Mouse (Mus musculus): Measurements from ENCODE around the gene Smco3.
A peak's percentile ranks its signal among the peaks of the same experiment; 100 is the strongest.
"Not testable (repeated sequence)": the region's sequence is repeated elsewhere in the genome, so short reads cannot be mapped to it uniquely, and the experiment has no call there.

The Smco3 gene

DNA sequence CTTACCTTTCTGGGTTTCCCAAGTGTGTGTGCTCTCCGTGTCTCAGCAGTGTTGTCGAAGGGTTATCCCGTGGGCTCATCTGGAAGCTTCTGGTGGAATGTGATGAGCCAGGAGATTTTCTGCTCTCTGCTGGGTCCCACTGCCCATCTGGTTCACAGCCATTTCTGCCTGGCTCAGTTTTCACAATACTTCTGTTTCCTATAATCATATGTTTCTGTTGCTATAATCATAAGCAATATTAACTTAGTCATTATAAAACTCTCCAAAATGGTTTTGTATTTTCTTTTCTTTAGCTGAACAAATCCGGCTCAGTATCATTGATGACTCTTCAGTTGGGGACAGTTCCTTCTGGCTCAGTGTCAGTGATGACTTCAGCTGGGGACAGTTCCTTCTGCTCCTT, at the start of gene Smco3:
Smco3 (minus strand) TSS at position 101 of the 400 bp plus-strand sequence.
- no peak for DNase-seq

DNA sequence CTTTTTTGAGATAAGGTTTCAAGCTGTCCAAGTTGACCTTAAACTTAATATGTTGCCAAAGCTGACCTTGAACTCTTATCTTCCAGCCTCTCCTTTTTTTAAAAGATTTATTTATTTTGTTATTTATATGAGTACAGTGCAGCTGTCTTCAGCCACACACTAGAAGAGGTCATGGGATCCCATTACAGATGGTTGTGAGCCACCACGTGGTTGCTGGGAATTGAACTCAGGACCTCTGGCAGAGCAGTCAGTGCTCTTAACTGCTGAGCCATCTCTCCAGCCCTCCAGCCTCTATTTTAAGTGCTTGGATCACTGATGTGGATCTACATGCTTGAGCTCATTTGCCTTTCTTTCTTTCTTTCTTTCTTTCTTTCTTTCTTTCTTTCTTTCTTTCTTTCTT, 49.5 kb upstream of the Smco3 start:
- DNase-seq = not testable (repeated sequence)

DNA sequence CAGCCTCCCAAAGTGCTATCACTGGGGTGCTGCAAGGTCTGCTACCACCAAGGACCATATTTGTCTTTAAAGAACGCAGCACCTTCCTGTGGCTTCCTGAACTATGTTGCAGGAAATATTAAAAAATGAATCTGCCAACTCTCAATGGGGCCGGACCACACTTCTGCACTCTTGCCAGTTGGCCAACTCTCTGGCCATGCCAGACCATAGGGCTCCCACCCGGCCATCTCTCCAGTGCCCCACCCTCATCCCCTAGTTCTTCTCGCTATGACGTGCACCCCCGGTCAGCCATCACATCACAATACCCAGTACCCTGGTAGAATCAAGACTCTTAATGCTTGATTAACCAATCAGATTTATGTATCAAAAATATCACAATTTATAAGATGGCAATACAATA, 48.7 kb upstream of the Smco3 start:
- DNase-seq = no peak

DNA sequence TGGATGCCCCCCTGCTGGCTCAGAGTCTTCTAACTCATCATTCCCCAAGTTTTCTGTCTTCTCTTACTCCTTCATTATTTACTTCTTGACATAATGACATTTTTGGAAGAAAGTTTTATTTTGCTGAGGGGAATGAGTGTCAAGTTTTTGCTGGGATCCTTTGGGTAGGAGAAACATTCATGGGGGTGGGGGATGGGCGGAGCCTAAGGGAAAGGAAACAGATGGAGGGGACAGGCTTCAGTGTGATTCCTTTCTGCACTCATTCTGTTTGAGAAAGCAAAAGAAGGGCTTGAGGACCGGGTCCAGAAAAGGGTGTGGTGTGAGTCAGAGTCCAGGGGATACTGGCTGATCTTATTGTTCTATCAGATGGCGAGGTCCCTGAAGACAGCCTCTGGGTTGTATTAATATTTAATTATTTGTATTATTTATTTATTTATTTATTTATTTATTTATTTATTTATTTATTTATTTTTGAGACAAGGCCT, 48.2 kb upstream of the Smco3 start:
- DNase-seq = no peak

DNA sequence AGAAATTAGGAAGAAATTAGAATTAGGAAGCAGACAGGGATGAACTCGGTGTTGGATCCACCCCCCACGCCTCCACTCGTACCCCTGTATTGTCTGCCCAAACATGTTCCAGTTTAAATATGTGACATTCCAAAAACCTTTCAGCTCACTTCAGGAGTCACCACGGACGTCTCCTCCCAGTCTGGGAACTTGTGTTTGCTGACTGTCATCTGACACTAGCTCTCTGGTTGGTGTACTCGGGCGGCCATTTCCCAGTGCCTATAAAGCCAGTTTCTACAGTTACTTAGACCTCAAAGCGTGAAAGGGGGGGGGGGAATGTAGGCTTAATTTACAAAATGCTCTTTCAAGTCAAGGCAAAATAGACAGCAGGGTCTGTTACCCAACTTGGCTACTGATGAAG, 46.4 kb upstream of the Smco3 start:
- DNase-seq = no peak

DNA sequence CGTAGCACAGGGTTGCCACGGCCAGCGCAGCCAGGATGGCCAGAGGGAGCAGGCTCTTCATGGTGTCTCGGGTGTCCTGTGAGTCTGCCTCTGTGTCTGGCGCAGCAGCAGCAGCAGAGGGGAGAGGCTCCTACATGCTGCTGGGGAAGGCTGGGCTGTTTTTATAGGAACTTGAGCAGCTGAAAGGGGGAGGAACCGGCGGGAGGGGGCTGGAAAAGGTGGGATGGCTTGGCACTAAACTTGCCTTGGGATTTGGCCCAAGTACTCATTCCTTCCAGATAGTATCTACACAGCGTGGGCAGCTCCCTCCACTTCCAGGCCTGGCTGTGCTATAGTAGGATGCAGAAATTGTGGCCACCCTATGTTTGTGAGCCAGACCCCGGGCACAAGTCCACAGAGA, 40.4 kb upstream of the Smco3 start, which contains the start of gene Mgp:
Mgp (minus strand) TSS at position 154 of the 400 bp plus-strand sequence.
- no peak for DNase-seq

DNA sequence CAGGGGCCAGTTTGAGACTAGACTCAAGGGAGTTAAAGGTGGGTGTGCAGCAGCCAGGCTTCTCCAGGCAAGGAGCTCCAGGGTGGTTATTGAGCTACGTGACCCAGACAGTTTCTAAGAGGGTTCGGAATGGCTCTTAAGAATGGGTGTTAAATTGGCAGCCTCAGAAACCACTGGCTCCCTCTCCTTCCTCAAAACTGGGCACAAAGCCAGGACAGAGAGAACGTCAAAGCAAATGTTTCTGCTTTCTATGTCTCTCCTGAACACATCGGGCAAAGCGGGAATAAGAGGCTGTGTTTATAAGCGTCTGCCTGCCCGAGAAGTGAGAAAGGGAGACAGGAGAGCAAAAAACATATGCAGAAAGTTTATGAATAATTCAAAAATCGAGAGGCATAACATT, 39.3 kb upstream of the Smco3 start:
- no peak for DNase-seq

DNA sequence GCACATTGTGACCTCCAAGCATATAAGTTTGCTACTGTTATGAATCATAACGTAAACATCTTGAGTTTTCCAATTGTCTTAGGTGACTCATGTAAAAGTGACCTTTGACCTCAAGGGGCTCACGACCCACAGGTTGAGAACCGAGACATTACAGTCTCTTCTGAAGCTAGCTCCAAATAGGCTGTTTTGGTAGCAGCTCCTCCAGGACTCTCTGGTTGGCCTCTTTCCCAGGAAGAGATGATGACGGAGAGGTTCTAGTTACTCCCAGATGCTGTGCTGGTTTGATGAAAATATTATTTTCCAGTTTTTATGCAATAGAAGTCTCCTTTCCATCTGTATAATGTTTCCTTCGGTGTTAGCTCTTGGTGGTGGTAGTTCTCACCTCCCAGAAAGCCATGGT, 33.7 kb upstream of the Smco3 start:
- no peak for DNase-seq

DNA sequence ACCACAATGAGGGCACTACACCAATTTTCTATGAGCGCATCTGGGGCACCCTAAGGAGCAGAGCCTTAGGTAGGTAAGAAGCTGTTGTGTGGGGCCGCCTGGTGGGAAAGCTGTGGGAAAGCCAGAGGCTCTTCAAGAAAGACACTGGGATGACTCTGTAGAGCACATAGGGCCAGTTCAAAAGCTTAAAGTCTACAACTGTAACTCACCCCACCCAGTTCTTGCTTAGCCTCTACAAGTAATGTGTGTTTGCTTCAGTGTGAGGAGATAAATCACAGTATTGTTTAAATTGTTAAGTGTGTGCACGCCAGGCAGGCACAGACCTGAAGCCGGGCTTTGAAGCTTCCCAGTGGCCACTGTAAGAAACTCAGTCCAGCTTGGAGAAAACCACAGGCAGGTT, 30.9 kb upstream of the Smco3 start:
- no peak for DNase-seq

DNA sequence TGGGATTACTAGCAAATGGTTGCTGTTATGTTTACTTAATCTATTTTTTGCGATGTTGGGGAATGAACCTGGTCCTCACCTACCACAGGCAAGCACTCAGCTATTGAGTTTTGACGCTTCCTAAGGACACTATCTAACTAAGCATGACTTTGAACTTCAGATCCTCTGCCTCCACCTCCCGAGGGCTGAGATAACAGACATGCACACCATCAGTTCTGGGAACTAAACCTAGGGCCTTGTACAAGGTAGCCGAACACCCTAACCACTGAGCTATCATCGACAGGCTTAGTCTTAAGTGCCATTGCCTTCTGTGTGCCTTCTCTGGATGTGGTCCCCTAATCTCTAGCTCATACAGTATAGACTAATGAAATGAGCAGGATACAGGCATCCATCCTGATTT, 30.1 kb upstream of the Smco3 start:
- DNase-seq = no peak

DNA sequence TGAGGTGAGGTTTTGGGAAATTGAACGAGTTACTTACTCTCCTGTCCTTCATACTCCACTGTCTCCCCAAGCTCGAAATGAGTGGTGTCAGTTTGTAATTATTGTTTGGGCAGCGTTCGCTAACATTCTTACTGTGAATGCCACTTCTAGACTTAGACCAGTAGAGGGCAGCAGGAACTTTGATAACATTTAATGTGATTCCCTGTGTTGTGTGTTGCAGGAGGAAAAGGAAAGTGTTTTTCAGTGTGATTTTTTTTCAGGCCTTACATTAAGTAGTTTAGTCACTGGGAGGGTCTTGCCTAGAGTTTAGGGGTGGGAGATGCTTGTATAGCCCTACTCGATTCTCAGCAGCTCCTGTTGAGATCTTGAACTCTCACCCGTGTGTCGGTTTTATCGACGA, 25.8 kb upstream of the Smco3 start:
- no peak for DNase-seq

DNA sequence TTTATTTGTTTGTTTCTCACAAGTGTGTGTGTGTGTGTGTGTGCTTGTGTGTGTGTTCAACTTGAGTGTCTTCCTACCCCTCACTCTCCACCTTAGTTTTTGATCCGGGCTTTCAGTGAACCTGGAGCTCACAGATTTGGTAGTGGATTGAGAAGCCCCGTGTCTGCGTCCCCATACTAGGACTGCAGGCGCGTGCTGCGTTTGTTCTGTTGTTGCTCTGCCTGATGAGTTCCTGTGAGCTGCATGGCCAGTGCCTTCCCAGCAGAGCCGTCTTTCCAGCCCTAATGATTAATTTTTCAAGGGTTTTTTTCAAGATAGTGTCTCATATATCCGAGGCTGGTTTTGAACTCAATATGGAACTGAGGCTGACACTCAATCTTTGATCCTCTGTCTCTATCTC, 23.2 kb upstream of the Smco3 start:
- DNase-seq = no peak

DNA sequence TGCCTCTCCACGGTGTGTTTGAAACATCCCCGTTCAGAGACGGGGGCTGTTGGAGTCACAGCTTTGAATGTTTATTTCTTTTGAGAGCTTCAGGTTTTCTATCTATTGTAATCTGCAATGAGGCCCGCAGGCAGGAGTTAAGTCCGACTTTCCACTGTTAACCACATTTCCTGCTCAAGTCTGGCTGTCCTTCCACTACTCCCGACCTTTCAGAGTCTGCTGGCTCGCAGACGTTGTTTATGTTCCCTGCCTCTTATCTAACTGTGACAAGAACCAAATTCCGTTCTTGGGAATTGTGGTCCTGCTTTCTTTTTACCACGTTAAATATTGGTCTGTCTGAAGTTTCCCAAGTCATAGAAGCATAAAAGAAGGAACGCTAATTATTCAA, 22.6 kb upstream of the Smco3 start:
- DNase-seq = peak in 1 of 2 experiments; percentile 36

DNA sequence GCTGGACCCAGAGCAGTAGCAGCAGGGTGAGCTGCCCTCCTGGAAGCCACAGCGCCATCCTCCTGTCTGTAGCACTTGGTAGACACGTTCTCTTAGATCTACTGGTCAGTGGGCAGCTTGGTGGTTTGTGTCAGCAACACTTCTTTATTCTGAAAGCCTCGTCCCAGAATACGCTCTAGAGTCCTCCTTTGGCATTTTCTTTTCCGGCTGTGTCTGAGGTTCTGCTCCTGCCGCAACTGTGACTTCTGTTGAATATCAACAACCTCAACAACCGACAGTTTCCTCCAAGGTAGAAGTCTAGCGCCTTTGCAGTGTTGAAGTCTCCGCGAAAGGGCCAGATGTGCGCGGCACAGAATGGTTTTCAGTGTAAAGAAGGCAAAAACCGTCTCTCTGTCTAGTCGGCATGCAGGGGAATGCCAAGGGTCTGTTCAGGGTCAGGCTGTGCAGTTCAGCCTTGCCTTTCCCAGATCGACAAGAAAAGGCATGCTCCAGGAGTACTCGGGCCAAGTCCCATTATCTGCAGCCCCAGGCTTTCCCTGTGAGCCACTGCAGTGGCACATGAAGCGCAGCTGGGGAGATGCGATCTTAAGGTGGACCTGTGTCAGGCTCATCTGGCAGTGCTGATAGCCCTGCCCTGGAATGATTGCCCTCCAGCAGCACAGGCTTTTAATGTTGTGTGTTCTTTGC, 22.1 kb upstream of the Smco3 start, which contains the start of gene Art4:
Art4 (minus strand) TSS at position 548 of the 687 bp plus-strand sequence.
- DNase-seq = no peak

DNA sequence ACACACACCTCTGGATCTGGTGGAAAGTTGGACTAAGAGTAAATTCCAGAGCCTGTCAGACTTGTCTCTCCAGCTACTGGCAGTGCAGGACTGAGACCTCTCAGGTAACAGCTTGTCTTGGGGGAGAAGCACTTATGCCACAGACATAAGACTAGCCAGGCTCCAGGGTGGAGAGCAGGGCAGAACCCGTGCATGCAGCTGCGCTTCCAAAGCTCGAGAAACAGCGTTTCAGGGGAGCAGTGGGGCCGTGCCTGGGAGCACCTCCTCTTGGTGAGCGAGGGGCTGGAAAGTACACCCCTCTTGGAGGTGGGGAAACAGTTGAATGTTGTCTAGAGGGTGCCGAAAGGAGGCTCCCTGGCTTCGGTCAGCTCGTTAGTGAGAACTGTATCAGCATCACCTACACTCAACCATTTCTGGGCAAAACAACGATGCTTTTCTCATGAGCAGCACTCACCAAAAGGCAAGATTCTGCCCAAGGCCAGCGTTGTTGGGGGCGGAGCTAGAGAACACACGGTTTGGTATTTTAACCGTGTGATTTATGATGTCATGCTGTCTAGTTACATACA, 20.9 kb upstream of the Smco3 start:
- peak in 1 of 2 experiments; percentile 12 for DNase-seq

DNA sequence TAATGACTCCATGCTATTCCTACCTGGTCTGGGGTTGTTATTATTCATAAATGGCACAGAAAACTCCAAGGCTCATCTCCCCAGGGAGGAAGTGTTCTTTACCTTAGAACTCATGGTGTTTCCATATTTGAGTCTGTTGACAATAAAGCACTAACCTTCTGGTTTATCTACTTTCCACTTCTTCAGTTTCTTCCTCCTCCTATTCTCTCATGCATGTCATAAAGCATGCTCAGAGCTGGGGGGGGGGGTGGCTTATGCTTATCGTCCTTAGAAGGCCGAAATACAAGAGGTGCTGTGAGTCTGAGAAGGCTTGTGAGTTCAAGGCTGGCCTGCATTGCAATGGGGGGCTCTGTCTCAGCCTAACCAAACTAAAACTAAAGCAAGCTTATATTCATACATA, 19.9 kb upstream of the Smco3 start:
- no peak for DNase-seq

DNA sequence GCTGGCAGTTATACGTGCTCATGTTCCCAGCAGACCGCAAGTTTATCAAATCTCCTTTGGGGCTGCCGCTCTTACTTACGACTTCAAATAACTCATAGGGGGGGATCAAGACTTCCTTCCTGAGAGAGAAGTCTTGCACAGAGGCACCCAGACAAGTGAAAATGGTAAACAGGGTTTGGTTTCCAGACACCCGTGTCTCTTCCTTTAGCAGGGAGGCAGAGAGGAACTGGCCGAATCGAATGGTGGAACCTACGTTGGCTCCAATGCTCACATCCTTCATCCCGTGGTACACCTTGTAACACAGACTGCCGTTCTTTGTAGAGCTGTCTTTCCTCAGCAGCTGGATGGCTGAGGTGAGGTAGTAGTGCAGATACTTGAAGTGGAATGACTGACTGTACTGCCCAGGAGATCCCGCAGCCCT, 19.1 kb upstream of the Smco3 start:
- no peak for DNase-seq

DNA sequence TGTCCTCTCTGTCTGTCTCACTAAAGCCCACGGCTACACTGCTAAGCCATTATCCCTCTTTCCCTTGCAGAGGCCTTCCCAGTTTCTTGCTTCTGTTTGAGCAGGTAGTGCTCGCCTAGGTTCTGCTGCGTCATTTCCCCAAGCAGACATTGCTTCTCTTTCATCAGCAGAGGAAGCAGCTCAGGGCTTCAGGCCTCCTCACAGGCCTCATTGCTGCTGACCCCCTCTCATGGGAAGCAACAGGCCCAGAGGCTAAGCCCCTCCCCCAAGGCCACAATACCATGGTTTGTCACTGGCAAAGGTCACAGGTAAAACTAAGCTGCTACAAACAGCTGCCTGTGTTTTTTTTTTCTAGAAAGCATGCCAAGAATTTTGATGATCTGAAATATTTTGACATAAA, 17.5 kb upstream of the Smco3 start:
- DNase-seq = peak in 1 of 2 experiments; percentile 14

DNA sequence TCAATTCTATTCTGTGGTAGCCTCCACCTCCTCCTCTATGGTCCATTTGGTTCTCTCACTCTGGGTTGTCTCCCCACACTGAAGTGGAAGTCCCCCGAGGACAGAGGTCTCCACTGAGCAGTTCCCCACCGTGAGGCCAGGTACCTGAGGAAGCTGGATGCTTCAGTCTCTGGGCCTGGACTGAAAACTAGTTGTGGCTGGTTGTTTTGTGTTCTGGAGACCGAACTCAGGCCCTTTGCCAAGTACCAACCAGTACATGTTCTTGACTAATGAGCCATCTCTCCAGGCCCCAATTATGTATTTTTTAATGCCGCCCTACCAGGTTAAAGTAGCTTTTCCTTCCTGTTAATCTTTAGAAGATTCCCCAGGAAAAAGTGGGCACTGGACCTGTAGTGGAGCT, 17.1 kb upstream of the Smco3 start:
- peak; percentile 31 to 43 for DNase-seq

DNA sequence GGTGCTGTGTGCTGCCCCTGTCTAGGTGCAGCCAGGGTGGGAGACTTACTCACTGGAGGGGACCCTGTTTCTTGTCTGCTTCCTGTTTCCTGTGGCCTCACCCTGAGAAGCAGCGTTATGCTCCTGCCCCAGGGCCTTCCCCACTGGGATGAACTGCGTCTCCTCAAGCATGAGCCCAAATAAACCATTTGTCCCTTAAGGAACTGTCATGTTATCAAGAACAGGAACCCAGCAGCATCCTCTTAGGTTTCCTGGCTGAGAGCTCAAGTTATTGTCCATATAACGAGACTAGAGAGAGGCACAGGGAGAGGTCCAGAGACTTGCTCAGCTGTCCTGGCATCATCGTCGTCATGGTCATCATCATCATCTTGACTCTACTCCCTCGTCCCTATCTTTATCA, 15.0 kb upstream of the Smco3 start:
- no peak for DNase-seq

DNA sequence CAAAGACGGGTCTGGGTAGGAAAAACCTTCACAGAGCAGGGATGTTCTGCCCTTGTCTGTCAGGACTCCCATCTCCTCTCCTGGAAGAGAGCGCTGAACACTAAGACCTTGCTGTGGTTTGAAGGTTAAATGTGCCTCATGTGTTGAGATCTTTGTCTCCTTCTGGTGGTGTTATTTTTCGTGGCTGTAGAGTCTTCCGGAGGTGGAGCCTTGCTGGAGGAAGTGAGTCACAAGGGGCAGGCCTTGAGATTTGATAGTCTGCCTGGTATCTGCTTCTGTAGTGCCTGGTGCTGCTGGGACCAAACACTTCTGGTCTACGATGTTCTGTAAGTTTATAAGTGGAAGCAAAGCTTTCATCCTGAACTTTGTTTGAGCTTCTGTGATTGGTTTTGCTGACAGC, 13.7 kb upstream of the Smco3 start:
- DNase-seq = no peak

DNA sequence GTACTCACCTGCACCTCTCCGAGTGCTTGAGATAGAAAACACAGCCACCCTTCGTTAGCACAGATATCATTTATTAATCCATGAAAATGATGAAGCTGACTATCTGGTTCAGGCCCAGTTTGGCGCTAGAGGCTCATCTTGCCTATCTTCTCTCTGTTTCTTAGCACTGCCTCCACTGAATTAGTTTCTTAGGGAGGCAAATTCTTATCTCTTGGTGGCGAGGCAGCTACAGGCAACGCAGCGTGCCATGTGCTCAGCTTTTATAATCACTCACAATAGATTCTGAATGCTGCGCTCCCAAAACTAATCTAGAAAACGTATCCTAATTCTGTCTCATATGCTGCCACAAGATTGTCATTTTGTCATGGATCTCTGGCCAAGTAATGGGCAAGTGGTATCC, 13.1 kb upstream of the Smco3 start:
- no peak for DNase-seq

DNA sequence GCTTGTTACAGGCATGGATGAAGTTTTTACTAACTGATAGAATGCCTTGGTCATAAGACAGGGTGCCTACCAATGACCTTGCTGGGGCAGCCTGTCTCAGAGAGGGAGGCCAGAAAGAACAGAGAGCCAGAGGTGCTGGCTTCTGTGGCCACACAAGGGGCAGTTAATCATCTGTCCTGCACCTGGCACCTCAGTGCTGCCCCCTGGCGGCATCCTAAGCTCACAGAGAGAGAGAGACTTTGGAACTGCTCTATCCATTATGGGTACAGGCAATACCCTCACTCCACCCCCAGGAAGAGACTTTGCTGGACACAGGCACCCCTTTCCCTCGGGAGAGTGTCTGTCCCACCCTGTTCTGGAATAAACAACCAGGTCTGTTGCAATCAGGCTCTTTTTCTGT, 12.5 kb upstream of the Smco3 start:
- DNase-seq = peak; percentile 32 to 67

DNA sequence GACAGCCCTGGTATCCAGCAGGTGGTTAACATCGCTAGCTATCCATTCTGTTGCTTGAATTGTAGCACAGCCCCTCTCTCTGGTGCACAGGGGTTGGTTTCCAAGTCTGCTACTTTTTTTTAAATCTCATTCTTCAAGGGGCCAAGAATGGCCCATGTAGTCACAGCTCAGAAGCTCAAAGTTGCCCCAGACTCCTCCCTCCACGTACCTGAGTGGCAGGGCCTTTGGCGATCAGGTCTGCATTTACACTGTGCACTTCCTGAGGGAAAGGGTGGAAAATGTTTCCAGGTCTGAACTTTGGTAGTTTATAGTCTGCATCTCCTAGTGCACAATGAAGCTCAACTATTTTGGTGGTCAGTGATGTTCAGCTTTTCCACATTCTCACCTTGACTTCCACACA, 12.0 kb upstream of the Smco3 start:
- no peak for DNase-seq

Measured in kidney, adult 8-10 months (tissue).